Mouse (Mus musculus): ENCODE results near the gene Dnajb14. TPM values are rescaled to one million over a fixed set of nuclear protein-coding genes. Genes with fewer than 3 reads are reported as not detected.
"Not testable (repeated sequence)": the region's sequence is repeated elsewhere in the genome, so short reads cannot be mapped to it uniquely, and the experiment has no call there.

Gene Dnajb14
- polyA plus RNA-seq, 1 experiment from 2014 or later = 10.0 TPM

- DNase-seq (ENCODE audit: low spot score) = not testable (repeated sequence)
Observed at GRCm38 (mm10) chr3:137951302-137951701, 83.8 kb downstream of the Dnajb14 start.

GRCm38 (mm10) chr3:137951819-137952218, 84.3 kb downstream of the Dnajb14 start:
- Histone ChIP-seq H3K9me3 (ENCODE audit: low read length) (no peaks in the 10 kb centered on the region), H3K4me3 (ENCODE audit: low read depth, low read length) (no peak overlapping the region), H3K9ac (replicated peaks; ENCODE audit: low read depth) (no peak overlapping the region), H3K27ac (ENCODE audit: low read length) (0 out of 2 replicates have a peak overlapping the region, but pooled peaks have one; percentile 32), H3K36me3 (ENCODE audit: insufficient read depth, low read length) (no peaks in the 10 kb centered on the region), H3K4me1 (ENCODE audit: insufficient read depth, low read depth, low read length) (0 out of 2 replicates have a peak, but pooled peaks cover 7% of the 10 kb centered on the region), H3K4me2 (replicated peaks; ENCODE audit: low read depth, low read length) (no peak overlapping the region), H3K27me3 (replicated peaks; ENCODE audit: insufficient read depth, low read length) (no peaks in the 10 kb centered on the region)
- 24% methylated on average over 7 of the region's 7 CpGs for WGBS
- no peak for DNase-seq (ENCODE audit: low spot score)
- TF ChIP-seq EP300 (IDR thresholded peaks at IDR 0.05) (no peak), CTCF (IDR thresholded peaks at IDR 0.05) (no peak)
- no peak for ATAC-seq

More at GRCm38 (mm10) chr3:137951302-137951701, 83.8 kb downstream of the Dnajb14 start:
- TF ChIP-seq CTCF (IDR thresholded peaks at IDR 0.05) = 0 out of 2 replicates have a peak, but pooled peaks have one; percentile 4
- not testable (repeated sequence) for H3K9ac ChIP-seq (replicated peaks; ENCODE audit: low read depth); H3K4me2 ChIP-seq (replicated peaks; ENCODE audit: low read depth, low read length); H3K27me3 ChIP-seq (replicated peaks; ENCODE audit: insufficient read depth, low read length); H3K4me1 ChIP-seq (ENCODE audit: insufficient read depth, low read depth, low read length); H3K36me3 ChIP-seq (ENCODE audit: insufficient read depth, low read length); H3K9me3 ChIP-seq (ENCODE audit: low read length); ATAC-seq; H3K27ac ChIP-seq (ENCODE audit: low read length); H3K4me3 ChIP-seq (ENCODE audit: low read depth, low read length)
- WGBS = 87% methylated on average over 3 of the region's 3 CpGs

- H3K27ac ChIP-seq (ENCODE audit: low read length) = 0 out of 2 replicates have a peak overlapping the region, but pooled peaks have one; percentile 32
- 21% methylated on average over 4 of the region's 4 CpGs for WGBS
Observed at GRCm38 (mm10) chr3:137952225-137952913, 84.9 kb downstream of the Dnajb14 start.

GRCm38 (mm10) chr3:137952914-137953880, 85.7 kb downstream of the Dnajb14 start:
- 37% methylated on average over 14 of the region's 14 CpGs for WGBS
- H3K27ac ChIP-seq (ENCODE audit: low read length) = no peak overlapping the region
- H3K4me1 ChIP-seq (ENCODE audit: insufficient read depth, low read depth, low read length) = 0 out of 2 replicates have a peak, but pooled peaks cover 7% of the 10 kb centered on the region
- ATAC-seq (peak; percentile 70), DNase-seq (ENCODE audit: low spot score) (peak; percentile 59)
- H3K9ac ChIP-seq (replicated peaks; ENCODE audit: low read depth) = no peak overlapping the region
- no peaks in the 10 kb centered on the region for H3K9me3 ChIP-seq (ENCODE audit: low read length)
- no peak overlapping the region for H3K4me3 ChIP-seq (ENCODE audit: low read depth, low read length)
- no peaks in the 10 kb centered on the region for H3K36me3 ChIP-seq (ENCODE audit: insufficient read depth, low read length)
- H3K27me3 ChIP-seq (replicated peaks; ENCODE audit: insufficient read depth, low read length) = no peaks in the 10 kb centered on the region
- TF ChIP-seq EP300 (IDR thresholded peaks at IDR 0.05) (no peak), CTCF (IDR thresholded peaks at IDR 0.05) (no peak)
- H3K4me2 ChIP-seq (replicated peaks; ENCODE audit: low read depth, low read length) = 0 out of 2 replicates have a peak overlapping the region, but pooled peaks have one; percentile 1

More at GRCm38 (mm10) chr3:137952225-137952913, 84.9 kb downstream of the Dnajb14 start:
- TF ChIP-seq EP300 (IDR thresholded peaks at IDR 0.05) (no peak), CTCF (IDR thresholded peaks at IDR 0.05) (0 out of 2 replicates have a peak, but pooled peaks have one; percentile 10)
- 0 out of 2 replicates have a peak, but pooled peaks cover 7% of the 10 kb centered on the region for H3K4me1 ChIP-seq (ENCODE audit: insufficient read depth, low read depth, low read length)
- H3K4me3 ChIP-seq (ENCODE audit: low read depth, low read length) = no peak overlapping the region
- H3K9ac ChIP-seq (replicated peaks; ENCODE audit: low read depth) = no peak overlapping the region
- H3K36me3 ChIP-seq (ENCODE audit: insufficient read depth, low read length) = no peaks in the 10 kb centered on the region
- no peaks in the 10 kb centered on the region for H3K27me3 ChIP-seq (replicated peaks; ENCODE audit: insufficient read depth, low read length)
- ATAC-seq (peak; percentile 91), DNase-seq (ENCODE audit: low spot score) (peak; percentile 86)
- H3K9me3 ChIP-seq (ENCODE audit: low read length) = no peaks in the 10 kb centered on the region
- no peak overlapping the region for H3K4me2 ChIP-seq (replicated peaks; ENCODE audit: low read depth, low read length)

- DNase-seq (ENCODE audit: low spot score) (no peak), ATAC-seq (no peak)
- Histone ChIP-seq H3K4me3 (ENCODE audit: low read depth, low read length) (no peak overlapping the region), H3K36me3 (ENCODE audit: insufficient read depth, low read length) (no peaks in the 10 kb centered on the region), H3K9me3 (ENCODE audit: low read length) (no peaks in the 10 kb centered on the region), H3K9ac (replicated peaks; ENCODE audit: low read depth) (no peak overlapping the region), H3K4me1 (ENCODE audit: insufficient read depth, low read depth, low read length) (0 out of 2 replicates have a peak, but pooled peaks cover 7% of the 10 kb centered on the region), H3K4me2 (replicated peaks; ENCODE audit: low read depth, low read length) (no peak overlapping the region), H3K27me3 (replicated peaks; ENCODE audit: insufficient read depth, low read length) (no peaks in the 10 kb centered on the region), H3K27ac (ENCODE audit: low read length) (no peak overlapping the region)
- 72% methylated on average over 23 of the region's 23 CpGs for WGBS
- TF ChIP-seq EP300 (IDR thresholded peaks at IDR 0.05) = no peak
- TF ChIP-seq CTCF (IDR thresholded peaks at IDR 0.05) = no peak
Observed at GRCm38 (mm10) chr3:137954256-137954916, 86.9 kb downstream of the Dnajb14 start.
